Mouse (Mus musculus) effector memory CD4-positive, alpha-beta T cell, adult 5 months (primary cell): ENCODE measurements around the gene Cds1. TPM values are rescaled to one million over a fixed set of nuclear protein-coding genes. Genes with fewer than 3 reads are reported as not detected.

Experiments used
- polyA plus RNA-seq: library from polyadenylated mRNA; unstranded; fragments of 100-300 nt; shearing (Covaris generic); gene quantifications from one replicate; pipeline ENCODE4 v1.2.1, GENCODE M21; 2017

The Cds1 gene
- polyA plus RNA-seq = not detected

DNA sequence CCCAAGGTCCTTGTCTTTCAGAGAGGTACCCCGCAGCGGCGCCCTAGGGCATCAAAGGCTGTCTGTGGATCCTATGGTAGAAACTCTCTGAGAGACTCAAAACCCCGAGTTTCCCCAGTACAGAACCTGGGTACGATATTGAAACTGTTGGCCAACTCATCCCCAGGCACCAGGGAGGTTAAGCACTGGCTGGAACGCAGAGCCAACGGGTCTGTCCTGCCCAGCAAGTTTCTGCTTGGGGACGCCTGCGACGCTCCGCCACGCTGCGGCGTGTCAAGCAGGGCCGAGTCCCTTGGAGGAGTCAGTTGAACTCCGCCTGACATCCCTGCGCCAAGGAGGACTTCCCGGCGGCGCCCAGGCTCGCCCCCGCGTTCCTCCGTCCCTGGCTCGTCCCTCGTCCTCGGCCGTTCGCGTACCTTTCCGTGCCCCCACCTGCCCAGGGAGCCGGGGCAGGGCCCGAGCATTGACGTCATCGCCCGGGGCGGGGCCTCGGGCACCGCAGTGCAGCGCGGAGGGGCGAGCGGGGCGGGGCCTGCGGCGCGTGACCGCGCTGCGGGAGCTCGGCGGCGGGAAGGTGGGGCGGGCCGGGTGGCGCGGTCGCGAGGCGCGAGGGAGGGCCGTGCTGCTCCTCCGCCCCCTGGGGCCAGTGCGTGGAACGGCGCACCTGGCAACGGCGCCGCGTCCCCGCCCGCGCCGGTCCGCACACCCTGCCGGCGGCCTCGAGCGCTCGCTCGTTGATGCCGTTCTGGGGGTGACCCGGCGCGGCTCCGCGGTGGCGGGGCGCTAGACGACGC is at the start of gene Cds1:
Gene Cds1 (plus strand): TSS at position 577 of the 794 bp plus-strand sequence.

Other genes with a start within 250 kb of the Cds1 start
- gene Nkx6-1, start 100.1 kb upstream of the Cds1 start, polyA plus RNA-seq = not detected